Mouse (Mus musculus): Measurements from ENCODE around the gene Cpsf2.

Gene Cpsf2

DNA sequence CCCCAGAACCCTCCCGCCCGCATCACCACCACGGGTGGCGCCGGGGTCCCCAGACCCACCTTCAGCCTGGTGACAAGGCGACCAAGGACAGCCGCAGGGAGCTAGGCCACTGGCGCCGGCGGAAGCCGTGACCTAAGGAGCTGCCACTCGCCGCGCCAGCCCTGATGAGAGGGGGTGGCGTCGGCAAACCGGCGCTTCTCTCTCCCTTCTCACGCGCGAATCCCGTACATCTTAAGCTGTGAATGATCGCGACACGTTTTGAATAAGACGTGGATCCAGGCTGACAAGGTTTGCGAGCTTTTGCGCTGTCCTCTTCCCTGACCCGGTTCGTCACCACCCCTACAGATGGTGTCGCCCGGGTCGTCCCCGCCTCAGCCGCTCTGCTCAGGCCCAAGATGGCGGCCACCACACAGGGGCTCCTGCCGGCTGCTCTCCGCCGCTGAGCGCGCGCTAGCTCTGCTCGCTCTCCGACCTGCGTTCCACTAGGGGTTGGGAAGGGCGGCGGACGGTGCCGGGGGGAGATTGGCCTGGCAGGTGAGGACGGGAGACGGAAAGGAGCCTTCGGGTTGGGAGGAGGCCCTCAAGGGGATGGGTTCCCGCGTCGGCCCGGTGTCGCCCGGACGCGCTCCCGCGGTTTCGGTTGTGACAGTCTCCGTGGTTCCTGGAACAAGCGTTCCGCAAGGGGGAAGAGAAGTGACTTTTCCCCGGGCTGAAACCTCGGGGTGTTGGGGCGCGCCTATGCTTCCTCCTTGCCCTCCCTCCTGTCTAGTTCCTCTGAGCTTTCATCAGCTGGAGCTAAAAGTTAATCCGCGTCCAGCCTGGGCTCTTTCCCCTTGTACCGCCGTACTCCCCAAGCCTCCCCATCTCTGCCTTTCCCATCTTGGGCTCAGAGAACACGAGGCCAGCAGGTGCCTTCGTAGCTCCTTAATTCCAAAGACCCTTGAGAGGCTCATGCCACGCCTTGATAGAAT lies at the start of gene Cpsf2:
TSS of gene Cpsf2 (plus strand) at position 388 of the 971 bp plus-strand sequence.
- POLR2A ChIA-PET, result interaction anchor here (0.5 to 6.9 kb wide), 60 partner anchors 8 to 1075 kb away, joined by 3 to 172 read pairs (median 3); partner anchors contain the start of genes Atxn3 (in 3 of the 4), Trip11 (in 3 of the 4), Fbln5 (in 1 of the 4) and Lgmn (in 1 of the 4)
- CTCF ChIA-PET, result interaction anchor here in 3 of 4 experiments (0.6 to 1.1 kb wide), 5 partner anchors 10 to 1392 kb away, joined by 3 to 5 read pairs (median 3); partner anchors contain the start of gene Atxn3 (in 1 of the 3)

DNA sequence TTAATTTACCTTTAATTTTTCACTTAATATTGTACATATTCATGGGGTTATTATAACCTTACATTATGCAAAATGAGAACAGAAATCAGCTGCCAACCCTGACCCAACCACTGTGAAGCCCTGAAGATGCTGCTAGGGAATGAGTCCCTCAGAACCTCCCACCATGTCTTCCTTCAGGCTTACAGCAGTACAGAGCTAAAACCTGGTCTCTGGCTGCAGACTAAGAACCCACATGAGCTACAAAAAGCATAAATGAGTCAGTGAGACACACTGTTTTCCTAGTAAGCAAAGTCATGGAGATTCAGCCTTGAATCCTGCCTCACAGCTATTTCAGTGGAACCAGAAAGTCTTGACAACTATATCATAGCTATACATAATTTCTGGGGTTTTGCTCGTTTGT lies 47.4 kb upstream of the Cpsf2 start:
- CTCF ChIA-PET, result no interaction called here
- POLR2A ChIA-PET, result interaction anchor here in 2 of 4 experiments (1.0 to 2.6 kb wide), 8 partner anchors 9 to 23 kb away, joined by 3 to 10 read pairs (median 4); partner anchors contain the start of gene Trip11 (in 2 of the 2)

DNA sequence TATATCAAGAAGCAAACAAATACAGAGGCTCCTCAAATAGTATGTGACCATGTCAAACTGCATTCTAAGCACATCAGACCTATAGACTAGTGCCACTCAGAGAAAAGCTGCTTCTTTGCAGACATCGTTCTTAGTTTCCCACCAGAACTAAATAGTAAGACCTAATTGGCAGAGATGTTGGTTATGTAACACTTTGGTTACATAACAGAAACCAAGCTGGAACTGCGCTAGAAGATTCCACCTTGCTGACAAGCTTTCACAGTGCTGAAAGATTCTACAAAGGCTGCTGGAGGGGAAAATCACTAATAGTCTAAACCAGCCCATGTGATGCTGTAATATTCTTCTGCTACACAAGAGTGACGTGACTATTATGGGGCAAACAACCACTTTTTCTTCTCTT lies 40.6 kb upstream of the Cpsf2 start:
- ChIA-PET POLR2A (interaction anchor here in 1 of 4 experiments (1.0 to 2.0 kb wide), 6 partner anchors 11 to 41 kb away, joined by 3 to 8 read pairs (median 4); partner anchors contain the start of genes Cpsf2 and Trip11), CTCF (interaction anchor here in 1 of 4 experiments (0.6 kb wide), 1 partner anchor 23 kb away, joined by 4 read pairs; no protein-coding TSS in a partner anchor)

GRCm38 (mm10) chr12:101937572-101937971 lies 38.2 kb upstream of the Cpsf2 start:
- POLR2A ChIA-PET, result interaction anchor here in 2 of 4 experiments (0.6 to 2.3 kb wide), 15 partner anchors 10 to 1482 kb away, joined by 3 to 9 read pairs (median 4); partner anchors contain the start of genes Trip11 (in 2 of the 2), Atxn3 (in 1 of the 2) and Cpsf2 (in 1 of the 2)
- CTCF ChIA-PET, result interaction anchor here in 3 of 4 experiments (0.5 to 1.4 kb wide), 8 partner anchors 10 to 449 kb away, joined by 3 to 5 read pairs (median 4); partner anchors contain the start of gene Tc2n (in 1 of the 3)

- POLR2A ChIA-PET, result interaction anchor here in 1 of 4 experiments (1.0 to 4.2 kb wide), 5 partner anchors 10 to 41 kb away, joined by 3 to 22 read pairs (median 3); partner anchors contain the start of genes Atxn3 and Cpsf2
- CTCF ChIA-PET, result no interaction called here
These were observed 27.8 kb upstream of the Cpsf2 start for GRCm38 (mm10) chr12:101947986-101948385.

- POLR2A ChIA-PET, result interaction anchor here in 3 of 4 experiments (0.6 to 4.2 kb wide), 9 partner anchors 9 to 130 kb away, joined by 3 to 22 read pairs (median 4); partner anchors contain the start of genes Atxn3 (in 2 of the 3), Fbln5 (in 1 of the 3) and Trip11 (in 1 of the 3)
- CTCF ChIA-PET, result no interaction called here
These were observed 27.0 kb upstream of the Cpsf2 start for GRCm38 (mm10) chr12:101948801-101949200.

- POLR2A ChIA-PET, result interaction anchor here in 3 of 4 experiments (0.7 to 11.7 kb wide), 8 partner anchors 9 to 484 kb away, joined by 3 to 172 read pairs (median 4); partner anchors contain the start of genes Cpsf2 (in 2 of the 3) and Lgmn (in 1 of the 3)
These were observed 20.0 kb upstream of the Cpsf2 start for GRCm38 (mm10) chr12:101955821-101956220.

GRCm38 (mm10) chr12:101957079-101957941 lies 18.5 kb upstream of the Cpsf2 start:
- ChIA-PET CTCF (interaction anchor here in 1 of 4 experiments (1.0 kb wide), 2 partner anchors 18 to 24 kb away, joined by 3 read pairs; partner anchors contain the start of gene Cpsf2), POLR2A (interaction anchor here (0.6 to 11.7 kb wide), 20 partner anchors 8 to 879 kb away, joined by 3 to 172 read pairs (median 6); partner anchors contain the start of genes Cpsf2 (in 3 of the 4), Trip11 (in 3 of the 4), Golga5 (in 1 of the 4) and Lgmn (in 1 of the 4))

More at GRCm38 (mm10) chr12:101955821-101956220, 20.0 kb upstream of the Cpsf2 start:
- CTCF ChIA-PET, result interaction anchor here in 1 of 4 experiments (0.5 kb wide), 1 partner anchor 512 kb away, joined by 5 read pairs; no protein-coding TSS in a partner anchor

DNA sequence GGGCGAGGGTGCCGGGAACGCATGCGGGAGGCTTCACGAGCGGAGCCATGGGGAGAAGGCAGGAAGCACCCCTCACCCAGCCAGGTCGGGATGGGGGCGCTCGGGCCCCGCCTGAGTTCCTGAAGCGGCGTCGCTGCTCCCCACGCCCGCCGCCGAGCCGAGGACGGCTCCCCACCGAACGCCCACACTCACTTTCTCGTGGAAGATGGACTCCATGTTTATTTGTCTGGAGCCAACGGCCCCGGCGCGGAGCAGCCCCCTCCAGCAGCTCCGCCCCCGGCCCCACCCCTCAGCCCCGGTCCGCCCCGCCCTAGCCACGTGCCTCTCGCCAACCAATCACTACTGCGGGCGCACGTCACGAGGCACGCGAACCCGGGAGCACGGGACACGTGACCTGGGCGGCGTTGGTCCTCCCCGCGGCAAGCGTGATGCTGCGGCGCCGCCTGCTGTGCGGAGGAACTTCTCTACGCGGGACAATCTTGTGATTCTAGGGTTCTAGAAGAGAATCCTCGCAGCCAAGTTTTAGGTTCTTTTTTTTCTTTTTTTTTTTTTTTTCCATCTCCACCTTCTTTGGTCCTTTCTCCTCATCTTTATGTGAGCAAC lies 17.7 kb upstream of the Cpsf2 start, which contains the start of gene Atxn3:
TSS of gene Atxn3 (minus strand) at position 305 of the 603 bp plus-strand sequence.
- CTCF ChIA-PET, result interaction anchor here in 3 of 4 experiments (0.6 to 1.0 kb wide), 4 partner anchors 17 to 429 kb away, joined by 3 to 8 read pairs (median 4); partner anchors contain the start of gene Cpsf2 (in 1 of the 3)
- POLR2A ChIA-PET, result interaction anchor here in 3 of 4 experiments (0.6 to 11.7 kb wide), 24 partner anchors 9 to 880 kb away, joined by 3 to 172 read pairs (median 5); partner anchors contain the start of genes Cpsf2 (in 3 of the 3), Trip11 (in 3 of the 3), Golga5 (in 1 of the 3) and Lgmn (in 1 of the 3)

DNA sequence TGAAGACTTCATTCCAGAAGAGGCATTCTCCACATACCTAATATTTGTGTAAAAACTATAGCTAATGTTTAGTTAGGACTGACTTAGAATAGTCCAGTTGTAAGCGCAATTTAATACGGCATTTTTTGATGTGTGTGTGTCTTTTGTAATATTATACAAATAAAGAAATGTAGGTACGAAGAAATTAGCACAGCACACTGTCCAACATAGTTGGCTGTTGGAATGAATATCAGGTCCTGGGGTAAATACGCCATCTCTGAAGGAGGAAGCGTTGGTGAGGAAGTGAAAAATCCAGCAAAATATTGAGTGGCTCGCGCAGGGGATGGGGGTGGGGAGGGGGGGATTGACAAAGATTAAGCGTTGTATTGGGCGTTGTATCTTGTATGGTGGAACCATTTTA lies 17.2 kb upstream of the Cpsf2 start:
- CTCF ChIA-PET, result interaction anchor here in 3 of 4 experiments (0.6 to 1.5 kb wide), 5 partner anchors 11 to 429 kb away, joined by 3 to 8 read pairs (median 3); partner anchors contain the start of gene Cpsf2 (in 1 of the 3)
- POLR2A ChIA-PET, result interaction anchor here (0.6 to 11.7 kb wide), 28 partner anchors 9 to 880 kb away, joined by 3 to 172 read pairs (median 5); partner anchors contain the start of genes Cpsf2 (in 3 of the 4), Trip11 (in 2 of the 4), Golga5 (in 1 of the 4) and Lgmn (in 1 of the 4)

GRCm38 (mm10) chr12:101958960-101959780 lies 16.6 kb upstream of the Cpsf2 start:
- ChIA-PET POLR2A (interaction anchor here (0.6 to 11.7 kb wide), 29 partner anchors 10 to 1035 kb away, joined by 3 to 172 read pairs (median 5); partner anchors contain the start of genes Cpsf2 (in 3 of the 4) and Trip11 (in 2 of the 4)), CTCF (interaction anchor here in 3 of 4 experiments (0.6 to 1.5 kb wide), 4 partner anchors 10 to 878 kb away, joined by 3 to 4 read pairs (median 3); no protein-coding TSS in a partner anchor)

- ChIA-PET CTCF (no interaction called here), POLR2A (interaction anchor here in 1 of 4 experiments (6.9 kb wide), 1 partner anchor 10 kb away, joined by 172 read pairs; the partner anchor contains the start of gene Atxn3)
These were observed 4.5 kb upstream of the Cpsf2 start for GRCm38 (mm10) chr12:101971311-101971710.

GRCm38 (mm10) chr12:101972230-101972629 lies 3.6 kb upstream of the Cpsf2 start:
- POLR2A ChIA-PET, result interaction anchor here in 3 of 4 experiments (0.8 to 6.9 kb wide), 7 partner anchors 11 to 896 kb away, joined by 3 to 172 read pairs (median 5); partner anchors contain the start of gene Atxn3 (in 2 of the 3)
- CTCF ChIA-PET, result no interaction called here

GRCm38 (mm10) chr12:101974571-101974970 lies 1.2 kb upstream of the Cpsf2 start:
- POLR2A ChIA-PET, result interaction anchor here in 3 of 4 experiments (0.6 to 6.9 kb wide), 17 partner anchors 9 to 891 kb away, joined by 3 to 172 read pairs (median 4); partner anchors contain the start of genes Atxn3 (in 2 of the 3), Moap1 (in 1 of the 3), Ppp4r3a (in 1 of the 3) and Tmem251 (in 1 of the 3)

GRCm38 (mm10) chr12:101975167-101975600 lies 604 bp upstream of the Cpsf2 start:
- POLR2A ChIA-PET, result interaction anchor here (0.6 to 6.9 kb wide), 50 partner anchors 9 to 1074 kb away, joined by 3 to 172 read pairs (median 4); partner anchors contain the start of genes Atxn3 (in 3 of the 4), Trip11 (in 3 of the 4), Fbln5 (in 1 of the 4) and Lgmn (in 1 of the 4)
- CTCF ChIA-PET, result interaction anchor here in 3 of 4 experiments (0.6 to 1.1 kb wide), 4 partner anchors 10 to 1393 kb away, joined by 3 to 4 read pairs (median 3); partner anchors contain the start of gene Atxn3 (in 1 of the 3)

More at GRCm38 (mm10) chr12:101974571-101974970, 1.2 kb upstream of the Cpsf2 start:
- CTCF ChIA-PET, result interaction anchor here in 3 of 4 experiments (0.7 to 1.7 kb wide), 4 partner anchors 10 to 728 kb away, joined by 3 to 12 read pairs (median 4); no protein-coding TSS in a partner anchor

Data from embryonic stem cell, embryonic (primary cell).